Mouse (Mus musculus) olfactory bulb, adult 2 months (tissue): ENCODE data around the gene Dtd2.

Source experiments
- CTCF ChIP-seq: fragments of 200-500 bp; IDR thresholded peaks from 2 replicates; pipeline ENCODE4 v1.5.1; 2012; ENCODE audit warnings: low read depth, mild to moderate bottlenecking, low read length, moderate library complexity; ENCODE audit not compliant: insufficient read depth
- POLR2A ChIP-seq: fragments of 200-500 bp; IDR thresholded peaks from 2 replicates; pipeline ENCODE4 v1.6.1; 2012; ENCODE audit warnings: mild to moderate bottlenecking, low read depth, low read length, moderate library complexity; ENCODE audit not compliant: insufficient read depth

DNA sequence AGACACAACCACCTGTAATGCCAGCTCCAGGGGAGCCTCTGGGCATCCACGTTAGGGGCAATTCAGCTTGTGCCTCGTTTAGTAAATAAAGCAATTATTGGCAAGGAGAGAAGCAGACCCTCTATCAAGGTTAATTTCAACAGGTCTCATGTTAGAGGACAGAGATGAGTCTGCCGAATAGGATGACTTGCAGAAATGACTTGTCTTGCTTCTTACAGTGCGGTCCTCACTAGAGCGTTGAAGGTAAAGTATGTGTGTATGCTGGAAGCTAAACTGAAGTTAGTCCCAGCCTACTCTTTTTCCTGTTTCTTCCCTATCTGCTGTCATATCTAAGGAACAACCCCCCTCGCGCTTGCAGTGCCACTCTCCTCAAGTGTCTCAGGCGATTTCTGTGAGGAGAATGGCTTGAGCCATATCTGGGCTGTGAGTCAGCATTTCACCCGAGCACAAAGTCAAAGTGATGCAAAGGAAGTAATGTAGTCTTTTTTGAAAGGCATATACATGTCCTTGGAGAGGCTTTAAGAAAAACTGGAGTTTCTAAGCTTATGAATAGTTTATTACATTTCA is 7.9 kb downstream of the Dtd2 start:
- TF ChIP-seq POLR2A (no peak), CTCF (no peak)
